Mouse (Mus musculus) heart, adult 2 months (tissue): ENCODE measurements at regions not wholly inside any gene's neighbourhood (a gene's known extent, or its start where the extent isn't known, plus 50 kb on each side); places are given as distances from the start of the nearest gene placed in this dataset.

Source experiments
- CTCF ChIP-seq: fragments of 200-600 bp; IDR thresholded peaks from 2 replicates; pipeline ENCODE4 v1.8.1; 2022; ENCODE audit warnings: antibody characterized with exemption, mild to moderate bottlenecking, moderate library complexity
- EP300 ChIP-seq: fragments of 200-500 bp; IDR thresholded peaks from 2 replicates; pipeline ENCODE4 v1.6.1; 2011; ENCODE audit warnings: low read depth, low read length, control low read depth; ENCODE audit not compliant: insufficient read depth
- POLR2A ChIP-seq: fragments of 200-500 bp; IDR thresholded peaks from 2 replicates; pipeline ENCODE4 v1.6.1; 2011; ENCODE audit warnings: mild to moderate bottlenecking, low read depth, low read length, control low read depth; ENCODE audit not compliant: insufficient read depth

- TF ChIP-seq POLR2A (no peak), CTCF (no peak), EP300 (no peak)
These were observed 171.1 kb upstream of the Mkln1 start for GRCm38 (mm10) chr6:31227406-31227805.
